Mouse (Mus musculus): Measurements from ENCODE around the gene Tprg.

The Tprg gene

GRCm38 (mm10) chr16:25425376-25425775 is 138.8 kb downstream of the Tprg start:
- DNase-seq (ENCODE audit: low spot score), result no peak

GRCm38 (mm10) chr16:25426261-25426660 is 139.6 kb downstream of the Tprg start:
- peak; percentile 9 for DNase-seq (ENCODE audit: low spot score)

DNA sequence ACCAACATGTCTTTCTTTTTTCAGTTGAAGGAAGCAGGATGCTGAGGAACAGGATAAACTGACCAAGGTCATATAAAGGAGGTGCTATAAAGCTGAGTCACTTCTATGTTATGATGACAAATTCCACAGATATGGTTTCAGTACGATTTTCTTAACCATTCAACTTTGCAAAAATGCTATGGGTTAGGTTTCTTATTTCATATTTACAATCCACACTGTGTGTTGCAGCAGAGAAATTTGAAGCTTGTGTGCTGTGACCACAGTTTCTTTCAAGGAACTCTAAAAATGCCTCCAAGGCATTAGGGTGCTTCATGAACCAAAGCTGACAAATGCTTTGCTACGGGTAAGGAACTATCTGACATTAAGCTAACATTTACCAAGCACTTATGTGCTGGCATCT is 153.4 kb downstream of the Tprg start:
- no peak for DNase-seq (ENCODE audit: low spot score)

- DNase-seq (ENCODE audit: low spot score), result no peak
These were observed 159.0 kb downstream of the Tprg start for GRCm38 (mm10) chr16:25445580-25445979.

- no peak for DNase-seq (ENCODE audit: low spot score)
These were observed 164.9 kb downstream of the Tprg start for GRCm38 (mm10) chr16:25451511-25451910.

GRCm38 (mm10) chr16:25464732-25465131 is 178.1 kb downstream of the Tprg start:
- DNase-seq (ENCODE audit: low spot score), result no peak

DNA sequence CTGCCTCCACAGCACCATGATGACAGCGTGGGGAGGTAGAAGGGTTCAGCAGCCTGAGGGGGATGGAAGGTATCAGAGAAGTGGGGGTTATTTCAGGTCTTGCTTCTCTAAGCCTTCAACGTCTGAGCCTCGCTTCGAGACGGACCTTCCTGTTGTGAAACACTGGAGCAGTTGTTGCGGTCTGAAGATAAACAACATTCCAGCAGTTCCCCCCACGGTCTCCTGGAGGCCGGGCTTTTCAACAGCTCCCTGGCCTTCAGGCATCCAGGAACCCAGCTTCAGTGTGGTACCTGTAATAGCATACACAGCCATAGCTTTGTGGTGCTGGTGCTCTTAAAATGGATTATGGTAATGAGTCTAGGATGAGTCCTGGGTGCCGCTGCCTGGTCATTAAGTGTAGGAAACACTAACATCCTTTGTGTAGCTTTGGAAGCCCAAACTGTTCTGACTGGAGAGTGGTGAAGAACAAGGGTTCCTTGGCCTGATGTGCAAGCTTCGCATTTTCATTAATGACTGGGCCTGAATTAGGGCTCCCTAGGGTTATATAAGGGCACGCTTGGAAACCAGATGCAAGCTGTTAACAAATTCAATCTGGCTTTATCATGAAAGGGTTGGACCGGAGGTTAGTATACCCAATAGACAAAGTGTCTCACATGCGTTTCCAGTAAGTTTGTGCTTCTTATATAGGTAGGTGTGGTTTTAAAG is 179.0 kb downstream of the Tprg start:
- DNase-seq (ENCODE audit: low spot score), result peak; percentile 28

- no peak for DNase-seq (ENCODE audit: low spot score)
These were observed 181.4 kb downstream of the Tprg start for GRCm38 (mm10) chr16:25468040-25468439.

- DNase-seq (ENCODE audit: low spot score), result no peak
These were observed 182.0 kb downstream of the Tprg start for GRCm38 (mm10) chr16:25468662-25469061.
